ENCODE assay signal across 22 mouse cellular contexts in the genomic region with DNA sequence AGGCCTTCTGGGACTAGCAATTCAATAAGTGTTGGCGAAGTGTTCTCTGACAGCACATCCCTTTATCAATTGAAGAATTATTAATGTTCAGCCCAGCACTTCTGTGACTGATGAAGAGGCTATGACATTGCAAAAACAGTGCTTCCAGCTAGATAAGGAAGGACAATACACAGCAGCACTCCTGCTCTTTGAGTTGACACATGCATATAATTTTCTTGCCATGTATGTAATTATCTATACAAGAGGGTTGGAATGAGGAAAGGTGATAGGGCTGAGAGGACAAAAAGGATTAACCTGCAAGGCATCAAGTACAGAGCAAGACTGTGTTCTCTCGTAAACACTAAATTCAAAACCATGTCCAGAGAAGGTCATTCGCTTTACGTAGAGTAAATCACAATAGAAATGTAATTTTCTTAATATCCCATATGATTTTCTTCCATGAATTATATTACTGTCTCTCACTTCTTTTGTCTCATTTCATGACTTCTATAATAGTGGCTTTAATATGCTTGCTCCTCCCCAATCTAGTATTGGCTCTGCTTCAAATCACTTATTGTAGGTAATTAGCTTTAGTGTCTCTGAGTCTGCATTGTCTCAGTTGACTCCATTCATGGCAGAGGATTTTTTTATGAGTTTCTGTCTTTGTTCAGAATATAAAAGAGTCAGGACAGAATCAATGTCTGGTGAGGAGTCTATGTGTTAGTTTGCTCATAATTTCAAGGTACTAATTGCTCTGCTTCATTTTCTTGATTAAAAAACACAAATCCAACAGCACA.
A peak's percentile ranks its signal among the peaks of the same experiment; 100 is the strongest.
DNase-seq lines count a peak whose midpoint lies in the region; ATAC-seq and TF ChIP-seq lines count a peak whose summit lies in the region.
"Had no signal": no experiment of that assay in that cellular context is flagged by ENCODE, and none has a peak within 500 bp of the region (broad histone marks: within the 10 kb centered on the region; RNA-seq: fewer than 3 reads in every experiment).

No protein-coding gene starts in this region.

- DNase-seq in hindbrain, embryonic 11.5 days (ENCODE audit: low spot score) = no peak
- no peak for DNase-seq in hindbrain, postnatal 0 days (ENCODE audit: low spot score)
- DNase-seq in midbrain, postnatal 0 days (ENCODE audit: low spot score) = peak; percentile 1
- DNase-seq in midbrain, embryonic 11.5 days (ENCODE audit: low spot score, missing footprints) = no peak
- peak; percentile 3 for DNase-seq in forebrain, postnatal 0 days
- DNase-seq in lung, postnatal 4 days = no peak
- no peak for DNase-seq in right cerebral cortex, postnatal 4 days
- no peak for DNase-seq in gastrocnemius, postnatal 14 days
- DNase-seq: adrenal gland, postnatal 14 days; cerebellum, adult 9-11 months; gastrocnemius, postnatal 25 days; heart, adult 18-20 months; heart, postnatal 10 days; kidney, adult 18-20 months; left cerebral cortex, postnatal 4 days; lung, embryonic 14.5 days had no signal

- H3K27me3 ChIP-seq in hindbrain, embryonic 11.5 days (ENCODE audit: control insufficient read depth, insufficient read depth, low read length) = no peaks in the 10 kb centered on the region
- no peaks in the 10 kb centered on the region for H3K27me3 ChIP-seq in hindbrain, postnatal 0 days (ENCODE audit: insufficient read depth, low read length)
- no peaks in the 10 kb centered on the region for H3K27me3 ChIP-seq in midbrain, postnatal 0 days (ENCODE audit: insufficient read depth, low read length)
- no peaks in the 10 kb centered on the region for H3K27me3 ChIP-seq in midbrain, embryonic 11.5 days (ENCODE audit: control insufficient read depth, insufficient read depth, low read length)
- H3K27me3 ChIP-seq in forebrain, postnatal 0 days (ENCODE audit: insufficient read depth, low read length) = no peaks in the 10 kb centered on the region
- H3K27me3 ChIP-seq: heart, embryonic 12.5 days; limb, embryonic 15.5 days; megakaryocyte, embryonic 14.5 days had no signal

- intact Hi-C loops in gastrocnemius, postnatal 14 days (cut with DNase I; ENCODE audit: low total_unique reads) = no loop called here

- H3K9me3 ChIP-seq in hindbrain, embryonic 11.5 days (ENCODE audit: control insufficient read depth, low read length) = no peaks in the 10 kb centered on the region
- no peaks in the 10 kb centered on the region for H3K9me3 ChIP-seq in hindbrain, postnatal 0 days (ENCODE audit: low read length)
- no peaks in the 10 kb centered on the region for H3K9me3 ChIP-seq in midbrain, postnatal 0 days (ENCODE audit: low read length)
- H3K9me3 ChIP-seq in midbrain, embryonic 11.5 days (ENCODE audit: control insufficient read depth, low read length) = no peaks in the 10 kb centered on the region
- H3K9me3 ChIP-seq in forebrain, postnatal 0 days (ENCODE audit: low read length) = no peaks in the 10 kb centered on the region
- H3K9me3 ChIP-seq: embryonic facial prominence, embryonic 10.5 days; heart, embryonic 12.5 days; limb, embryonic 15.5 days; megakaryocyte, embryonic 14.5 days had no signal

- H3K9ac ChIP-seq in hindbrain, embryonic 11.5 days (ENCODE audit: low read depth, low read length) = no peak overlapping the region
- H3K9ac ChIP-seq in hindbrain, postnatal 0 days (replicated peaks; ENCODE audit: low read length) = no peak overlapping the region
- H3K9ac ChIP-seq in midbrain, postnatal 0 days (replicated peaks; ENCODE audit: low read length, poor library complexity, severe bottlenecking) = no peak overlapping the region
- H3K9ac ChIP-seq in midbrain, embryonic 11.5 days (ENCODE audit: low read length) = no peak overlapping the region
- H3K9ac ChIP-seq in forebrain, postnatal 0 days = no peak overlapping the region
- H3K9ac ChIP-seq: heart, embryonic 12.5 days; limb, embryonic 15.5 days; liver, embryonic 14.5 days; lung, embryonic 14.5 days had no signal

- no peaks in the 10 kb centered on the region for H3K4me1 ChIP-seq in hindbrain, embryonic 11.5 days (replicated peaks; ENCODE audit: control insufficient read depth, insufficient read depth, low read length)
- no peaks in the 10 kb centered on the region for H3K4me1 ChIP-seq in hindbrain, postnatal 0 days (ENCODE audit: insufficient read depth, low read length)
- H3K4me1 ChIP-seq in midbrain, postnatal 0 days (ENCODE audit: insufficient read depth, low read length) = no peaks in the 10 kb centered on the region
- H3K4me1 ChIP-seq in midbrain, embryonic 11.5 days (ENCODE audit: control insufficient read depth, insufficient read depth, low read length) = no peaks in the 10 kb centered on the region
- no peaks in the 10 kb centered on the region for H3K4me1 ChIP-seq in forebrain, postnatal 0 days (ENCODE audit: insufficient read depth)
- H3K4me1 ChIP-seq: embryonic facial prominence, embryonic 10.5 days; heart, embryonic 12.5 days; limb, embryonic 15.5 days; megakaryocyte, embryonic 14.5 days had no signal

- H3K36me3 ChIP-seq in hindbrain, embryonic 11.5 days (ENCODE audit: control insufficient read depth, insufficient read depth, low read length) = no peaks in the 10 kb centered on the region
- H3K36me3 ChIP-seq in hindbrain, postnatal 0 days (ENCODE audit: insufficient read depth, low read length) = no peaks in the 10 kb centered on the region
- no peaks in the 10 kb centered on the region for H3K36me3 ChIP-seq in midbrain, postnatal 0 days (ENCODE audit: insufficient read depth, low read length)
- H3K36me3 ChIP-seq in midbrain, embryonic 11.5 days (ENCODE audit: control insufficient read depth, insufficient read depth, low read length) = no peaks in the 10 kb centered on the region
- H3K36me3 ChIP-seq in forebrain, postnatal 0 days (ENCODE audit: insufficient read depth) = no peaks in the 10 kb centered on the region
- H3K36me3 ChIP-seq: embryonic facial prominence, embryonic 10.5 days; heart, embryonic 12.5 days; limb, embryonic 15.5 days had no signal

- WGBS in hindbrain, embryonic 11.5 days = 87% methylated on average over 4 of the region's 4 CpGs
- WGBS in hindbrain, postnatal 0 days = 78% methylated on average over 4 of the region's 4 CpGs
- WGBS in midbrain, postnatal 0 days = 80% methylated on average over 4 of the region's 4 CpGs
- 91% methylated on average over 4 of the region's 4 CpGs for WGBS in midbrain, embryonic 11.5 days
- 57% methylated on average over 4 of the region's 4 CpGs for WGBS in forebrain, postnatal 0 days

- no peak overlapping the region for H3K27ac ChIP-seq in hindbrain, embryonic 11.5 days (ENCODE audit: low read depth, low read length)
- H3K27ac ChIP-seq in hindbrain, postnatal 0 days = no peak overlapping the region
- H3K27ac ChIP-seq in midbrain, postnatal 0 days (ENCODE audit: low read depth, low read length) = no peak overlapping the region
- H3K27ac ChIP-seq in midbrain, embryonic 11.5 days (ENCODE audit: low read depth, low read length) = no peak overlapping the region
- no peak overlapping the region for H3K27ac ChIP-seq in forebrain, postnatal 0 days (ENCODE audit: low read depth, low read length)
- H3K27ac ChIP-seq: embryonic facial prominence, embryonic 10.5 days; kidney, postnatal 0 days; limb, embryonic 15.5 days; liver, embryonic 14.5 days had no signal

- 0 out of 2 replicates have a peak, but pooled peaks have one; percentile 51 for ATAC-seq in hindbrain, embryonic 11.5 days (ENCODE audit: low FRiP score)
- no peak for ATAC-seq in hindbrain, postnatal 0 days
- no peak for ATAC-seq in midbrain, postnatal 0 days (ENCODE audit: low FRiP score)
- ATAC-seq in midbrain, embryonic 11.5 days (ENCODE audit: low FRiP score) = no peak
- peak; percentile 69; the same call in 1 of the 2 replicates for ATAC-seq in forebrain, postnatal 0 days

- no peak for TF ChIP-seq CTCF in hindbrain, postnatal 0 days (IDR thresholded peaks at IDR 0.05; ENCODE audit: low read depth)
- no peak for TF ChIP-seq CTCF in midbrain, postnatal 0 days (IDR thresholded peaks at IDR 0.05)
- TF ChIP-seq CTCF in forebrain, postnatal 0 days (IDR thresholded peaks at IDR 0.05; ENCODE audit: low read depth) = no peak

- no peak overlapping the region for H3K4me3 ChIP-seq in hindbrain, embryonic 11.5 days (ENCODE audit: low read depth, low read length)
- H3K4me3 ChIP-seq in hindbrain, postnatal 0 days (ENCODE audit: low read length) = no peak overlapping the region
- no peak overlapping the region for H3K4me3 ChIP-seq in midbrain, postnatal 0 days (ENCODE audit: low read depth, low read length)
- H3K4me3 ChIP-seq in midbrain, embryonic 11.5 days (ENCODE audit: low read depth, low read length) = no peak overlapping the region
- H3K4me3 ChIP-seq in forebrain, postnatal 0 days (ENCODE audit: low read depth, low read length) = no peak overlapping the region
- H3K4me3 ChIP-seq: embryonic facial prominence, embryonic 10.5 days; heart, embryonic 12.5 days; limb, embryonic 15.5 days; megakaryocyte, embryonic 14.5 days had no signal

- no peak overlapping the region for H3K4me2 ChIP-seq in hindbrain, embryonic 11.5 days (replicated peaks; ENCODE audit: low read depth, low read length)
- no peak overlapping the region for H3K4me2 ChIP-seq in hindbrain, postnatal 0 days (ENCODE audit: low read depth, low read length)
- no peak overlapping the region for H3K4me2 ChIP-seq in midbrain, postnatal 0 days (ENCODE audit: low read depth, low read length, poor library complexity, severe bottlenecking)
- no peak overlapping the region for H3K4me2 ChIP-seq in midbrain, embryonic 11.5 days
- H3K4me2 ChIP-seq in forebrain, postnatal 0 days (ENCODE audit: low read depth) = no peak overlapping the region
- H3K4me2 ChIP-seq: heart, embryonic 12.5 days; limb, embryonic 15.5 days; lung, embryonic 14.5 days had no signal

Comparison
In these comparisons a context has a peak if more than half of its experiments do, and no peak if none do; other contexts are left out.
1. ATAC-seq: peak in hindbrain, embryonic 11.5 days (single experiment) and forebrain, postnatal 0 days (single experiment); none in hindbrain, postnatal 0 days (single experiment), midbrain, postnatal 0 days (single experiment) and midbrain, embryonic 11.5 days (single experiment).
2. DNase-seq: peak in midbrain, postnatal 0 days (single experiment) and forebrain, postnatal 0 days (single experiment); none in hindbrain, embryonic 11.5 days (single experiment), hindbrain, postnatal 0 days (single experiment), midbrain, embryonic 11.5 days (single experiment), lung, postnatal 4 days (0 of 2), right cerebral cortex, postnatal 4 days (single experiment) and gastrocnemius, postnatal 14 days (single experiment).